Mouse (Mus musculus) spleen, adult 2 months (tissue): Measurements from ENCODE around the gene Eef1akmt2. TPM values are rescaled to one million over a fixed set of nuclear protein-coding genes. Genes with fewer than 3 reads are reported as not detected.

Experiments used
- DNase-seq, 2 experiments: peaks; one replicate each; pipeline versions ENCODE4 v3.0.0 to v3.0.0-alpha.2; 2012 to 2021; ENCODE audit warnings: low spot score in 2 of 2, low read depth in 1 of 2
- H3K27ac ChIP-seq: fragments of 200-500 bp; 2 replicates; pipeline ENCODE4 v1.5.1; 2012; ENCODE audit warnings: low read length, inconsistent platforms; ENCODE audit not compliant: insufficient read depth
- H3K27me3 ChIP-seq: fragments of 200-500 bp; 2 replicates; pipeline ENCODE4 v1.6.1; 2012; ENCODE audit warnings: mild to moderate bottlenecking, moderate library complexity, low read length, inconsistent platforms; ENCODE audit not compliant: control insufficient read depth, insufficient read depth
- H3K36me3 ChIP-seq: fragments of 200-500 bp; 2 replicates; pipeline ENCODE4 v1.6.1; 2012; ENCODE audit warnings: mild to moderate bottlenecking, low read length, inconsistent platforms; ENCODE audit not compliant: control insufficient read depth, insufficient read depth
- H3K4me1 ChIP-seq: fragments of 200-500 bp; 2 replicates; pipeline ENCODE4 v1.6.1; 2011; ENCODE audit warnings: inconsistent platforms; ENCODE audit not compliant: control insufficient read depth, insufficient read depth, insufficient read length
- H3K4me3 ChIP-seq: fragments of 200-500 bp; 2 replicates; pipeline ENCODE4 v1.5.1; 2011; ENCODE audit warnings: mild to moderate bottlenecking, inconsistent platforms; ENCODE audit not compliant: insufficient read depth, insufficient read length; ENCODE audit errors: extremely low read depth
- CTCF ChIP-seq: fragments of 200-500 bp; IDR thresholded peaks from 2 replicates; pipeline ENCODE4 v1.5.1; 2011; ENCODE audit warnings: mild to moderate bottlenecking, inconsistent platforms; ENCODE audit not compliant: insufficient read depth, insufficient read length, insufficient replicate concordance; ENCODE audit errors: extremely low read depth
- POLR2A ChIP-seq: fragments of 200-500 bp; IDR thresholded peaks from 2 replicates; pipeline ENCODE4 v1.6.1; 2011; ENCODE audit warnings: low read depth, low read length, inconsistent platforms
- WGBS: fragments of 180-500 bp; shearing (Covaris S2); methylation state at CpG from one replicate; pipeline ENCODE4 v1.1.7; 2018; 5-methylcytosine and 5-hydroxymethylcytosine counted together
- polyA plus RNA-seq: library from polyadenylated mRNA; depleted of rRNA; stranded (reverse); fragments of >200 nt; gene quantifications from 2 replicates; pipeline ENCODE4 v1.2.3, GENCODE M21; 2012

Gene Eef1akmt2
- polyA plus RNA-seq, 1 experiment: 3.3 TPM

- Histone ChIP-seq H3K4me1 (no peaks in the 10 kb centered on the region), H3K4me3 (no peak overlapping the region), H3K27me3 (no peaks in the 10 kb centered on the region), H3K36me3 (peaks cover 11% of the 10 kb centered on the region), H3K27ac (no peak overlapping the region)
- DNase-seq: no peak
- TF ChIP-seq POLR2A (no peak), CTCF (no peak)
- WGBS: 65% methylated on average over 3 of the region's 3 CpGs
These were observed 9.3 kb downstream of the Eef1akmt2 start for GRCm38 (mm10) chr7:132843152-132843551.

GRCm38 (mm10) chr7:132842455-132842854, 10.0 kb downstream of the Eef1akmt2 start:
- Histone ChIP-seq H3K36me3 (peaks cover 9% of the 10 kb centered on the region), H3K4me1 (no peaks in the 10 kb centered on the region)
- TF ChIP-seq CTCF (no peak), POLR2A (no peak)

GRCm38 (mm10) chr7:132841287-132841686, 11.2 kb downstream of the Eef1akmt2 start:
- no peaks in the 10 kb centered on the region for H3K4me1 ChIP-seq
- H3K27ac ChIP-seq: no peak overlapping the region
- peaks cover 6% of the 10 kb centered on the region for H3K36me3 ChIP-seq
- H3K27me3 ChIP-seq: no peaks in the 10 kb centered on the region
- no peak for DNase-seq
- 90% methylated on average over 5 of the region's 5 CpGs for WGBS
- H3K4me3 ChIP-seq: no peak overlapping the region
- TF ChIP-seq POLR2A (no peak), CTCF (no peak)

More at GRCm38 (mm10) chr7:132842455-132842854, 10.0 kb downstream of the Eef1akmt2 start:
- no peak overlapping the region for H3K4me3 ChIP-seq
- H3K27ac ChIP-seq: no peak overlapping the region
- no peaks in the 10 kb centered on the region for H3K27me3 ChIP-seq
- DNase-seq: no peak
- 92% methylated on average over 1 of the region's 1 CpGs for WGBS

- 83% methylated on average over 4 of the region's 4 CpGs for WGBS
- peaks cover 15% of the 10 kb centered on the region for H3K36me3 ChIP-seq
These were observed 21.5 kb downstream of the Eef1akmt2 start for GRCm38 (mm10) chr7:132830955-132831354.

GRCm38 (mm10) chr7:132824346-132825022, 28.0 kb downstream of the Eef1akmt2 start:
- peaks cover 5% of the 10 kb centered on the region; the same call in 1 of the 2 replicates for H3K36me3 ChIP-seq
- no peaks in the 10 kb centered on the region for H3K27me3 ChIP-seq
- no peak overlapping the region for H3K4me3 ChIP-seq
- no peaks in the 10 kb centered on the region for H3K4me1 ChIP-seq
- WGBS: 15% methylated on average over 1 of the region's 1 CpGs
- no peak for TF ChIP-seq CTCF
- TF ChIP-seq POLR2A: no peak
- H3K27ac ChIP-seq: no peak overlapping the region
- no peak for DNase-seq

More at GRCm38 (mm10) chr7:132830955-132831354, 21.5 kb downstream of the Eef1akmt2 start:
- Histone ChIP-seq H3K4me1 (no peaks in the 10 kb centered on the region), H3K27ac (no peak overlapping the region), H3K4me3 (no peak overlapping the region), H3K27me3 (no peaks in the 10 kb centered on the region)
- no peak for DNase-seq
- TF ChIP-seq CTCF (no peak), POLR2A (no peak)

- Histone ChIP-seq H3K27me3 (no peaks in the 10 kb centered on the region), H3K27ac (no peak overlapping the region), H3K4me3 (no peak overlapping the region), H3K36me3 (peaks cover 5% of the 10 kb centered on the region; the same call in 1 of the 2 replicates), H3K4me1 (no peaks in the 10 kb centered on the region)
- DNase-seq: no peak
- TF ChIP-seq POLR2A: no peak
- no peak for TF ChIP-seq CTCF
These were observed 28.6 kb downstream of the Eef1akmt2 start for GRCm38 (mm10) chr7:132823832-132824231.

GRCm38 (mm10) chr7:132820692-132821091, 31.8 kb downstream of the Eef1akmt2 start:
- Histone ChIP-seq H3K4me1 (no peaks in the 10 kb centered on the region; the same call in 1 of the 2 replicates), H3K27me3 (no peaks in the 10 kb centered on the region), H3K27ac (no peak overlapping the region), H3K36me3 (peaks cover 2% of the 10 kb centered on the region; the same call in 1 of the 2 replicates), H3K4me3 (no peak overlapping the region)
- no peak for TF ChIP-seq POLR2A
- no peak for TF ChIP-seq CTCF
- whole genome bisulfite sequencing: 88% methylated on average over 3 of the region's 3 CpGs
- DNase-seq: no peak
